32 mouse cellular contexts compared by ENCODE assay signal in the genomic region with DNA sequence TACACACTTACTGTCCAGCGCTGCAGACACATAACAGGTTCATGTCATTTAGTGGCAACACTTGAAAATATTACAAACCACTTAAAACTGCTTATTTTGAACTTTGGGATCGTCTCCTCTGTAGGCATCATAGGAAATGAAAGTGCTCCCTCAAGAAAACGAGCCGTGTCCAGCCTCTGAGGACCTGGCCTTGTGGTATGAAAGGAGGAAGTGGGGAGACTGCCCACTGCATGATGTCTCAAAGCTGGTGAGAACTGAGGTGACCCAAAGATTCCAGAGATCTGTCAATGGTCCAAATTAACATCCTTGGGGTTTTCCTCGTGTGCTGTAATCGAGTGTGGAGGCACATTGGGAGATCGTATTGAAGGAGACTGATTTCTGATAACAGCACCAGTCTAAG. TPM values are rescaled to one million over a fixed set of nuclear protein-coding genes. Genes with fewer than 3 reads are reported as not detected.
DNase-seq lines count a peak whose midpoint lies in the region; ATAC-seq lines count a peak whose summit lies in the region.
"Had no signal": no experiment of that assay in that cellular context is flagged by ENCODE, and none has a peak within 500 bp of the region (broad histone marks: within the 10 kb centered on the region; RNA-seq: fewer than 3 reads in every experiment).

No protein-coding gene starts in this region.

- no peak overlapping the region for H3K9ac ChIP-seq in heart, embryonic 12.5 days
- H3K9ac ChIP-seq: embryonic facial prominence, embryonic 13.5 days; forebrain, embryonic 13.5 days; hindbrain, embryonic 12.5 days; limb, embryonic 13.5 days; liver, embryonic 13.5 days; lung, embryonic 14.5 days; midbrain, embryonic 12.5 days had no signal

- H3K4me3 ChIP-seq in heart, embryonic 12.5 days = no peak overlapping the region
- H3K4me3 ChIP-seq: embryonic facial prominence, embryonic 13.5 days; erythroblast, embryonic 14.5 days; forebrain, embryonic 13.5 days; heart, embryonic 10.5 days; hindbrain, embryonic 12.5 days; limb, embryonic 13.5 days; liver, embryonic 13.5 days; midbrain, embryonic 12.5 days had no signal

- no peaks in the 10 kb centered on the region for H3K9me3 ChIP-seq in heart, embryonic 12.5 days (replicated peaks)
- H3K9me3 ChIP-seq: embryonic facial prominence, embryonic 13.5 days; forebrain, embryonic 13.5 days; heart, embryonic 10.5 days; hindbrain, embryonic 12.5 days; limb, embryonic 13.5 days; liver, embryonic 13.5 days; midbrain, embryonic 12.5 days had no signal

- peak; percentile 23 to 38 for DNase-seq in heart, adult 18-20 months
- DNase-seq in layer of hippocampus, adult 9-11 months = peak; percentile 55
- no peak for DNase-seq in layer of hippocampus, adult 8-10 months (ENCODE audit: low spot score in 2 of 2)
- peak; percentile 28 for DNase-seq in brain, adult 2 months (ENCODE audit: low read depth, low spot score)
- no peak for DNase-seq in cerebellum, postnatal 4 days (ENCODE audit: low spot score in 2 of 2)
- no peak for DNase-seq in cerebellum, adult 8-10 months
- DNase-seq: adrenal gland, postnatal 10 days; cerebellum, adult 11 months; cerebellum, postnatal 10 days; liver, embryonic 13.5 days; thymus, adult 2 months; thymus, postnatal 4 days had no signal

- no peak overlapping the region for H3K27ac ChIP-seq in heart, embryonic 12.5 days (ENCODE audit: poor library complexity, severe bottlenecking)
- H3K27ac ChIP-seq: embryonic facial prominence, embryonic 13.5 days; forebrain, embryonic 13.5 days; heart, embryonic 10.5 days; hindbrain, embryonic 12.5 days; kidney, postnatal 0 days; limb, embryonic 13.5 days; liver, embryonic 13.5 days; midbrain, embryonic 12.5 days; stomach, postnatal 0 days had no signal

- H3K4me2 ChIP-seq in heart, embryonic 12.5 days = no peak overlapping the region
- H3K4me2 ChIP-seq: embryonic facial prominence, embryonic 13.5 days; forebrain, embryonic 13.5 days; hindbrain, embryonic 12.5 days; limb, embryonic 13.5 days; liver, embryonic 13.5 days; lung, embryonic 14.5 days; midbrain, embryonic 12.5 days had no signal

- no peak for ATAC-seq in heart, embryonic 12.5 days (ENCODE audit: insufficient number of reproducible peaks, low FRiP score)
- peak; percentile 42; the same call in 1 of the 2 replicates for ATAC-seq in megakaryocyte progenitor cell, adult 5-6 weeks (replicated peaks; ENCODE audit: poor library complexity)
- ATAC-seq: forebrain, embryonic 13.5 days; intestine, postnatal 0 days had no signal

- no peaks in the 10 kb centered on the region; the same call in 1 of the 2 replicates for H3K4me1 ChIP-seq in heart, embryonic 12.5 days (replicated peaks)
- H3K4me1 ChIP-seq: forebrain, embryonic 13.5 days; heart, embryonic 10.5 days; hindbrain, embryonic 12.5 days; limb, embryonic 13.5 days; midbrain, embryonic 12.5 days had no signal

- H3K36me3 ChIP-seq in heart, embryonic 12.5 days = no peaks in the 10 kb centered on the region
- H3K36me3 ChIP-seq: embryonic facial prominence, embryonic 13.5 days; heart, embryonic 10.5 days; hindbrain, embryonic 12.5 days; limb, embryonic 13.5 days; liver, embryonic 13.5 days; midbrain, embryonic 12.5 days had no signal

- no peaks in the 10 kb centered on the region for H3K27me3 ChIP-seq in heart, embryonic 12.5 days (replicated peaks)
- H3K27me3 ChIP-seq: embryonic facial prominence, embryonic 13.5 days; forebrain, embryonic 13.5 days; hindbrain, embryonic 12.5 days; limb, embryonic 13.5 days; liver, embryonic 13.5 days; midbrain, embryonic 12.5 days had no signal

- WGBS in heart, embryonic 12.5 days = 49% methylated on average over 7 of the region's 7 CpGs

RNA-seq across cellular contexts. Expression of a gene that starts 58.4 kb away (rescaled TPM):
- total RNA-seq in heart, adult 18-20 months (2021) = not detected
- not detected in 2 replicates for polyA plus RNA-seq in heart, embryonic 12.5 days (2016; fragmentation: Nextera tagmentation; extraction: Ambion mirVana)
- not detected for total RNA-seq in layer of hippocampus, adult 8-10 months (2022)
- total RNA-seq in megakaryocyte progenitor cell, adult 5-6 weeks (2015) = not detected in 2 replicates
- total RNA-seq in megakaryocyte progenitor cell, adult 5-6 weeks (2017) = not detected in 2 replicates
- total RNA-seq: adrenal gland, postnatal 10 days; gastrocnemius, adult 18-20 months; heart, postnatal 25 days; layer of hippocampus, adult 18-20 months; left cerebral cortex, postnatal 25 days; MEL; monocyte, adult 5-6 weeks had no signal
- polyA plus RNA-seq: embryonic facial prominence, embryonic 13.5 days; erythroblast, embryonic 14.5 days; forebrain, embryonic 13.5 days; heart, embryonic 10.5 days; kidney, postnatal 0 days; limb, embryonic 13.5 days; liver, embryonic 13.5 days; lung, embryonic 14.5 days; midbrain, embryonic 12.5 days; small intestine, adult 2 months; thymus, adult 2 months had no signal

Comparison
In these comparisons a context has a peak if more than half of its experiments do, and no peak if none do; other contexts are left out.
1. DNase-seq: peak in heart, adult 18-20 months (2 of 2), layer of hippocampus, adult 9-11 months (single experiment) and brain, adult 2 months (single experiment); none in layer of hippocampus, adult 8-10 months (0 of 2), cerebellum, postnatal 4 days (0 of 2) and cerebellum, adult 8-10 months (single experiment).